Mouse (Mus musculus) spleen, adult 2 months (tissue): ENCODE data around the gene Cd68. TPM values are rescaled to one million over a fixed set of nuclear protein-coding genes. Genes with fewer than 3 reads are reported as not detected.
"Not testable (repeated sequence)": the region's sequence is repeated elsewhere in the genome, so short reads cannot be mapped to it uniquely, and the experiment has no call there.

Experiments
- DNase-seq, 2 experiments: peaks; one replicate each; pipeline versions ENCODE4 v3.0.0 to v3.0.0-alpha.2; 2012 to 2021; ENCODE audit warnings: low spot score in 2 of 2, low read depth in 1 of 2
- H3K27ac ChIP-seq: fragments of 200-500 bp; 2 replicates; pipeline ENCODE4 v1.5.1; 2012; ENCODE audit warnings: low read length, inconsistent platforms; ENCODE audit not compliant: insufficient read depth
- H3K27me3 ChIP-seq: fragments of 200-500 bp; 2 replicates; pipeline ENCODE4 v1.6.1; 2012; ENCODE audit warnings: mild to moderate bottlenecking, moderate library complexity, low read length, inconsistent platforms; ENCODE audit not compliant: control insufficient read depth, insufficient read depth
- H3K36me3 ChIP-seq: fragments of 200-500 bp; 2 replicates; pipeline ENCODE4 v1.6.1; 2012; ENCODE audit warnings: mild to moderate bottlenecking, low read length, inconsistent platforms; ENCODE audit not compliant: control insufficient read depth, insufficient read depth
- H3K4me1 ChIP-seq: fragments of 200-500 bp; 2 replicates; pipeline ENCODE4 v1.6.1; 2011; ENCODE audit warnings: inconsistent platforms; ENCODE audit not compliant: control insufficient read depth, insufficient read depth, insufficient read length
- H3K4me3 ChIP-seq: fragments of 200-500 bp; 2 replicates; pipeline ENCODE4 v1.5.1; 2011; ENCODE audit warnings: mild to moderate bottlenecking, inconsistent platforms; ENCODE audit not compliant: insufficient read depth, insufficient read length; ENCODE audit errors: extremely low read depth
- CTCF ChIP-seq: fragments of 200-500 bp; IDR thresholded peaks from 2 replicates; pipeline ENCODE4 v1.5.1; 2011; ENCODE audit warnings: mild to moderate bottlenecking, inconsistent platforms; ENCODE audit not compliant: insufficient read depth, insufficient read length, insufficient replicate concordance; ENCODE audit errors: extremely low read depth
- POLR2A ChIP-seq: fragments of 200-500 bp; IDR thresholded peaks from 2 replicates; pipeline ENCODE4 v1.6.1; 2011; ENCODE audit warnings: low read depth, low read length, inconsistent platforms
- WGBS: fragments of 180-500 bp; shearing (Covaris S2); methylation state at CpG from one replicate; pipeline ENCODE4 v1.1.7; 2018; 5-methylcytosine and 5-hydroxymethylcytosine counted together
- polyA plus RNA-seq: library from polyadenylated mRNA; depleted of rRNA; stranded (reverse); fragments of >200 nt; gene quantifications from 2 replicates; pipeline ENCODE4 v1.2.3, GENCODE M21; 2012

The Cd68 gene
- polyA plus RNA-seq, 1 experiment: 114 TPM

DNA sequence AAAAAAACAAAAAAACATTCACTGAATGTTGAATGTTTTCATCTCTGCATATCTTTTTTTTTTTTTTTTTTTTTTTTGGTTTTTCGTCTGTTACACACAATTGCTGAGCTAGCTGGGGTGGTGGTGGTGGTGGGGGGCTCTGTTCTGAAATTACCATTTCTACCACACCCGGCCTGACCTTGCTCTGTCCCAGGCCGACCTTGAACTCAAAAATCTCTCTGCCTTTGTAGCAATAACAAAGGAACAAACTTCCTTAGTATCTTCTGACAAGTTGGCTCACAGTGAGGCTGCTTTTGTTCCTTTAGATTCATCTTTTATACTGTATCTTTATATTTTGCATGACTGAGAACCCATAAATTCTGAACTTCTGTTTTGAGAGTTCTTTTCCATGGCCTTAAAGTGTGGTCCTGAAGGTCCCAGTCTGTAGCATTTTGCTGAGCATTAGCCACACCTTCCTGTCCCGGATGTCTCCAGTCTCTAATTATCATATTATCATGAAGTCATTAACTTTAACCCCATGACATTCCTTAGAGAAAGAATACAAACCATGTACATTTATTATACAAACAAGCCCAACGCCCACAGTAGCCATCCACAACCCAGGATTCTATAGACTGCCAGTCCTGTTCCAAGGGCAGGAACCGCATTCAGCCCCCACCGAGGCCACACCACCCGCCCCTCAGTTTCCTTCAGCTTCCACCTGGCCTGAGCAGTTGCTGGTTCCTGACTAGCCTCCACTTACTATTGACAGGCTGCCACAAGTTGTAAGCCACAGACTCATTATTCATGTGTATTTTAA, 38.1 kb upstream of the Cd68 start:
- no peak for DNase-seq
- Histone ChIP-seq H3K27ac (no peak overlapping the region), H3K4me1 (no peaks in the 10 kb centered on the region), H3K27me3 (no peaks in the 10 kb centered on the region), H3K36me3 (no peaks in the 10 kb centered on the region), H3K4me3 (no peak overlapping the region)
- no peak for TF ChIP-seq CTCF
- no peak for TF ChIP-seq POLR2A
- WGBS: 68% methylated on average over 8 of the region's 8 CpGs

GRCm38 (mm10) chr11:69703381-69703780, 37.4 kb upstream of the Cd68 start:
- 86% methylated on average over 3 of the region's 3 CpGs for WGBS
- not testable (repeated sequence) for H3K27me3 ChIP-seq, H3K27ac ChIP-seq, H3K36me3 ChIP-seq, H3K4me1 ChIP-seq, DNase-seq, H3K4me3 ChIP-seq

- H3K27me3 ChIP-seq, DNase-seq, H3K36me3 ChIP-seq, H3K4me3 ChIP-seq, H3K27ac ChIP-seq, H3K4me1 ChIP-seq: not testable (repeated sequence)
- 96% methylated on average over 10 of the region's 10 CpGs for WGBS
These were observed 36.9 kb upstream of the Cd68 start for GRCm38 (mm10) chr11:69702886-69703285.

DNA sequence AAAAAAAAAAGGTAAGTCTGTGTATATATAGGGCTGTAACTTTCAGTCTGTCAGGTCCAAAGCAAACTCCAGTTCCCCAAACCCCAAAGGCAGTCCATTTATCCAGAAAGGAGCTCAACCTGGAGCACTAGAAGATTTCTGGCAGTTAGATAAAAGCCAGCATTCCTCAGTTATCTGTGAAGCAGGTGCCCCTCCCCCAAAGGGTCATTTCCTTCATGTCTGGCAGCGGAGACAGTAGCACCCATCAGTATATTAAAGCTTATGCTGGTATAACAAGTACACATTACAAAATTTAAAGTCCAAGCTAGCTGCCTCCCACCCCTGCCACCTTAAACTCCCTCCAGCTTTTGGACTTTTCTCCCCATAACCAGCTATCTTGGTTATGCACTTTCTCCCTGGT, 33.6 kb upstream of the Cd68 start:
- 84% methylated on average over 1 of the region's 1 CpGs for WGBS
- Histone ChIP-seq H3K4me1 (peaks cover 3% of the 10 kb centered on the region), H3K36me3 (no peaks in the 10 kb centered on the region), H3K27me3 (peaks cover 7% of the 10 kb centered on the region), H3K27ac (no peak overlapping the region), H3K4me3 (no peak overlapping the region)
- no peak for TF ChIP-seq CTCF
- DNase-seq: no peak

- Histone ChIP-seq H3K27me3 (peaks cover 7% of the 10 kb centered on the region), H3K27ac (no peak overlapping the region), H3K4me1 (peaks cover 3% of the 10 kb centered on the region), H3K4me3 (no peak overlapping the region), H3K36me3 (no peaks in the 10 kb centered on the region)
- no peak for DNase-seq
- 77% methylated on average over 5 of the region's 5 CpGs for WGBS
- TF ChIP-seq POLR2A (no peak), CTCF (no peak)
These were observed 32.6 kb upstream of the Cd68 start for GRCm38 (mm10) chr11:69698574-69698973.

GRCm38 (mm10) chr11:69697396-69697795, 31.4 kb upstream of the Cd68 start:
- DNase-seq: no peak
- Histone ChIP-seq H3K27ac (no peak overlapping the region), H3K4me1 (peaks cover 3% of the 10 kb centered on the region), H3K4me3 (no peak overlapping the region), H3K27me3 (peaks cover 7% of the 10 kb centered on the region), H3K36me3 (no peaks in the 10 kb centered on the region)
- WGBS: 86% methylated on average over 3 of the region's 3 CpGs
- TF ChIP-seq POLR2A (no peak), CTCF (no peak)

- TF ChIP-seq POLR2A: no peak
- no peak for TF ChIP-seq CTCF
- DNase-seq: no peak
- peak within 1 kb of the TSS; percentile 85 for H3K27ac ChIP-seq
- H3K4me3 ChIP-seq: peak within 1 kb of the TSS; percentile 46
- H3K36me3 ChIP-seq: no peaks in the 10 kb centered on the region
- 15% methylated on average over 40 of the region's 41 CpGs for WGBS
- H3K27me3 ChIP-seq: peaks cover 7% of the 10 kb centered on the region
- peaks cover 3% of the 10 kb centered on the region for H3K4me1 ChIP-seq
These were observed 29.6 kb upstream of the Cd68 start, which contains the start of the genes Tnfsf12 and Tnfsfm13 for GRCm38 (mm10) chr11:69695361-69696181. Gene Tnfsf12 (minus strand): TSS chr11:69695849. Gene Tnfsfm13 (minus strand): TSS chr11:69696098.
